Mouse (Mus musculus) embryo, embryonic 11.5 days (tissue): ENCODE measurements around the gene Ddx27.
"Not testable (repeated sequence)": the region's sequence is repeated elsewhere in the genome, so short reads cannot be mapped to it uniquely, and the experiment has no call there.

Experiments used
- DNase-seq: peaks from one replicate; pipeline ENCODE4 v3.0.0-alpha.2; 2012; ENCODE audit warnings: low read depth, low spot score

Gene Ddx27

GRCm38 (mm10) chr2:167014702-167015381, at the start of gene Ddx27:
Gene Ddx27 (plus strand): TSS chr2:167015193.
- DNase-seq = peak; percentile 91

GRCm38 (mm10) chr2:166973153-166973552, 41.8 kb upstream of the Ddx27 start:
- DNase-seq = no peak

GRCm38 (mm10) chr2:166974177-166974872, 40.7 kb upstream of the Ddx27 start:
- DNase-seq = no peak

GRCm38 (mm10) chr2:166976356-166976755, 38.6 kb upstream of the Ddx27 start:
- DNase-seq = no peak

- no peak for DNase-seq
Observed at GRCm38 (mm10) chr2:166977490-166977889, 37.5 kb upstream of the Ddx27 start.

GRCm38 (mm10) chr2:166980161-166980560, 34.8 kb upstream of the Ddx27 start:
- no peak for DNase-seq

GRCm38 (mm10) chr2:166983351-166983894, 31.6 kb upstream of the Ddx27 start:
- no peak for DNase-seq

GRCm38 (mm10) chr2:166990861-166991260, 24.1 kb upstream of the Ddx27 start:
- no peak for DNase-seq

- DNase-seq = no peak
Observed at GRCm38 (mm10) chr2:166991945-166992344, 23.0 kb upstream of the Ddx27 start.

- no peak for DNase-seq
Observed at GRCm38 (mm10) chr2:166995021-166995795, 19.8 kb upstream of the Ddx27 start.

GRCm38 (mm10) chr2:166995796-166996532, 19.0 kb upstream of the Ddx27 start, which contains the start of gene Stau1:
Gene Stau1 (minus strand): TSS chr2:166996299.
- DNase-seq = peak; percentile 96

GRCm38 (mm10) chr2:166996533-166996894, 18.5 kb upstream of the Ddx27 start:
- DNase-seq = no peak

- DNase-seq = no peak
Observed at GRCm38 (mm10) chr2:167001486-167001885, 13.5 kb upstream of the Ddx27 start.

- DNase-seq = peak; percentile 48
Observed at GRCm38 (mm10) chr2:167004099-167004854, 10.7 kb upstream of the Ddx27 start.

- no peak for DNase-seq
Observed at GRCm38 (mm10) chr2:167006355-167006754, 8.6 kb upstream of the Ddx27 start.

- DNase-seq = no peak
Observed at GRCm38 (mm10) chr2:167007001-167007491, 7.9 kb upstream of the Ddx27 start.

- not testable (repeated sequence) for DNase-seq
Observed at GRCm38 (mm10) chr2:167007565-167007964, 7.4 kb upstream of the Ddx27 start.

- DNase-seq = no peak
Observed at GRCm38 (mm10) chr2:167009483-167009882, 5.5 kb upstream of the Ddx27 start.

GRCm38 (mm10) chr2:167010546-167010945, 4.4 kb upstream of the Ddx27 start:
- no peak for DNase-seq

- no peak for DNase-seq
Observed at GRCm38 (mm10) chr2:167015382-167015718, 357 bp downstream of the Ddx27 start.

GRCm38 (mm10) chr2:167019396-167019795, 4.4 kb downstream of the Ddx27 start:
- no peak for DNase-seq
